Mouse (Mus musculus) lung, postnatal 0 days (tissue): ENCODE measurements at regions not wholly inside any gene's neighbourhood (a gene's known extent, or its start where the extent isn't known, plus 50 kb on each side); places are given as distances from the start of the nearest gene placed in this dataset.
A peak's percentile ranks its signal among the peaks of the same experiment; 100 is the strongest.

Source experiments
- ATAC-seq: fragments of 200-750 bp; cut with Nextera tagmentation; 2 replicates; pipeline ENCODE4 v1.8.0; 2017; ENCODE audit warnings: moderate library complexity
- DNase-seq: peaks from one replicate; pipeline ENCODE4 v3.0.0-alpha.2; 2016; ENCODE audit warnings: low spot score
- H3K27ac ChIP-seq: fragments of 300-500 bp; sonication (generic); 2 replicates; pipeline ENCODE4 v1.5.1; 2014; ENCODE audit warnings: antibody characterized with exemption, mild to moderate bottlenecking, low read length, mixed read lengths
- H3K27me3 ChIP-seq: fragments of 300-500 bp; sonication (generic); replicated peaks from 2 replicates; pipeline ENCODE4 v1.6.1; 2014; ENCODE audit warnings: low read length, mixed read lengths; ENCODE audit not compliant: insufficient read depth
- H3K36me3 ChIP-seq: fragments of 300-500 bp; sonication (generic); 2 replicates; pipeline ENCODE4 v1.6.1; 2014; ENCODE audit warnings: low read length, mixed read lengths; ENCODE audit not compliant: insufficient read depth
- H3K4me1 ChIP-seq: fragments of 300-500 bp; sonication (generic); 2 replicates; pipeline ENCODE4 v1.6.1; 2014; ENCODE audit warnings: antibody characterized with exemption, low read depth, low read length, mixed read lengths; ENCODE audit not compliant: insufficient read depth
- H3K4me2 ChIP-seq: fragments of 300-500 bp; sonication (generic); replicated peaks from 2 replicates; pipeline ENCODE4 v1.6.1; 2014; ENCODE audit warnings: low read depth, mild to moderate bottlenecking, low read length, moderate library complexity, mixed read lengths
- H3K4me3 ChIP-seq: fragments of 300-500 bp; sonication (generic); 2 replicates; pipeline ENCODE4 v1.5.1; 2014; ENCODE audit warnings: low read depth, low read length
- H3K9ac ChIP-seq: fragments of 300-500 bp; sonication (generic); replicated peaks from 2 replicates; pipeline ENCODE4 v1.6.1; 2014; ENCODE audit warnings: low read depth, mild to moderate bottlenecking
- H3K9me3 ChIP-seq: fragments of 300-500 bp; sonication (generic); 2 replicates; pipeline ENCODE4 v1.6.1; 2016; ENCODE audit warnings: low read length, mixed read lengths
- CTCF ChIP-seq: IDR thresholded peaks from 2 replicates; pipeline ENCODE4 v1.5.1; 2016; ENCODE audit warnings: antibody characterized with exemption, mild to moderate bottlenecking
- EP300 ChIP-seq: IDR thresholded peaks from 2 replicates; pipeline ENCODE4 v1.6.1; 2016; ENCODE audit warnings: antibody characterized with exemption, mild to moderate bottlenecking, control low read depth
- WGBS: fragments of 180-500 bp; shearing (Covaris S2); extraction: QIAGEN DNeasy Blood & Tissue Kit; methylation state at CpG from one replicate; pipeline ENCODE4 v1.1.7; 2014; 5-methylcytosine and 5-hydroxymethylcytosine counted together

GRCm38 (mm10) chr14:105725741-105726140 is 170.9 kb downstream of the Spry2 start:
- H3K27ac ChIP-seq: no peak overlapping the region
- TF ChIP-seq CTCF (no peak), EP300 (no peak)
- no peaks in the 10 kb centered on the region for H3K27me3 ChIP-seq
- H3K36me3 ChIP-seq: no peaks in the 10 kb centered on the region
- H3K4me2 ChIP-seq: no peak overlapping the region
- no peaks in the 10 kb centered on the region for H3K4me1 ChIP-seq
- H3K9ac ChIP-seq: no peak overlapping the region
- ATAC-seq: no peak
- H3K9me3 ChIP-seq: no peaks in the 10 kb centered on the region
- WGBS: 30% methylated on average over 8 of the region's 8 CpGs
- DNase-seq: no peak
- H3K4me3 ChIP-seq: no peak overlapping the region

- Histone ChIP-seq H3K27ac (no peak overlapping the region), H3K9ac (no peak overlapping the region), H3K4me1 (no peaks in the 10 kb centered on the region), H3K9me3 (no peaks in the 10 kb centered on the region), H3K4me3 (no peak overlapping the region), H3K36me3 (no peaks in the 10 kb centered on the region), H3K27me3 (no peaks in the 10 kb centered on the region), H3K4me2 (no peak overlapping the region)
- DNase-seq (no peak), ATAC-seq (no peak)
- WGBS: 49% methylated on average over 2 of the region's 2 CpGs
- no peak for TF ChIP-seq CTCF
- TF ChIP-seq EP300: no peak
These were observed 173.7 kb downstream of the Spry2 start for GRCm38 (mm10) chr14:105722923-105723322.

DNA sequence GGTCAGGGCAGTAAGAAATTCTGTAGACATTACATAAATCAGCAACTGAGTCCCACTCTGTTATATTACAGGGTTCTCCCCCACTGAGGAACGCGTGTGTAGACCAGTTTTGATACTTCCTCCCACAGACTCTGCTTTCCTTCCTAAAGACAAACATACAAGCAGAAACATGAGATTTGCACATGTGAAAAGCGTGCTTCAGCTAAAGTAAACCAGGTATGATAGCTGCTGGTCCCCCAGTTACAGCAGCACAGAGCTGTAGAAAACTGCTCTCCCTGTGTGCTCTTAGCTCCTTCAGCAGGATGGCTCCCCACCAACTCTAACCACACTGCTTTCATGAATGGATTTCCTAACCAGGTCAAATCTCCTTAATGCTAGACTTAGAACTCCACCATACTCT is 175.0 kb downstream of the Spry2 start:
- 58% methylated on average over 3 of the region's 3 CpGs for WGBS
- DNase-seq: no peak
- Histone ChIP-seq H3K4me2 (no peak overlapping the region), H3K27me3 (no peaks in the 10 kb centered on the region), H3K4me3 (no peak overlapping the region), H3K9me3 (no peaks in the 10 kb centered on the region), H3K4me1 (no peaks in the 10 kb centered on the region), H3K27ac (no peak overlapping the region), H3K9ac (no peak overlapping the region), H3K36me3 (no peaks in the 10 kb centered on the region)
- ATAC-seq: no peak
- no peak for TF ChIP-seq EP300
- no peak for TF ChIP-seq CTCF

DNA sequence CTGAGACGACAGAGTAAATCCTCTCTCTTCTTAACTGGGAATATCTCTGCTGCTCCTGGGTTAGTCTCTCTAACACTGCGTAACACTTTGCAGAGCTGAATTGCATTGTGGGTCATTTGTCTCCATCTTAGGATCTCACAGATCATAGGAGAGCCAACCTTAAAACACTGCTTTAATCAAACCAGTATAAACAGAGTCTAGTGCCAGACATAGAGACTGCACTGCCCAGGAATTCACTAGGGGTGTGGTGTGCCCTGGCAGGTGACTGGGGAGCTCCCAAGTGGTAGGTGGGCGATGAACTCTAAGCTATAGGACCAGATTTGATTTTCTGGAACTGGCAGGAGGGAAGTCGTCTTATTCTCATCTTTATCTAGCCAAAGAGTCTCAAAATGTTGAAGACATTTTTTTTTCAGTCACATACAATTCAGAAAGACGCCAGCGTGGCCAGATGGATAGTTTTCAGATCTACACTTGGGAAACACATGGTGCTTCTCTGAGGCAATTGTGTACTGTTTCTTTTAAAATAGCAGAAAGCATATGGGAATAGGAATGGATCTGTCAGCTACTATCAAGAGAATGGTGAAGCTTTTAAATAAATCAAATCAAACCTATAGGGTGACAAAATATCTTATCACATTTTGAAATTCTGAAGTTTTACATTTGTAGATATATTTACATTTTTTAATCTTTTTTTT is 175.7 kb downstream of the Spry2 start:
- no peak for ATAC-seq
- Histone ChIP-seq H3K27me3 (no peaks in the 10 kb centered on the region), H3K27ac (no peak overlapping the region), H3K36me3 (no peaks in the 10 kb centered on the region), H3K4me3 (no peak overlapping the region), H3K9ac (no peak overlapping the region), H3K4me2 (no peak overlapping the region), H3K9me3 (no peaks in the 10 kb centered on the region), H3K4me1 (no peaks in the 10 kb centered on the region)
- TF ChIP-seq EP300 (no peak), CTCF (no peak)
- 69% methylated on average over 6 of the region's 6 CpGs for WGBS
- DNase-seq: no peak

- Histone ChIP-seq H3K9ac (no peak overlapping the region), H3K36me3 (no peaks in the 10 kb centered on the region), H3K4me3 (no peak overlapping the region), H3K9me3 (no peaks in the 10 kb centered on the region), H3K27ac (no peak overlapping the region), H3K27me3 (no peaks in the 10 kb centered on the region), H3K4me1 (no peaks in the 10 kb centered on the region), H3K4me2 (no peak overlapping the region)
- ATAC-seq: no peak
- WGBS: 45% methylated on average over 6 of the region's 6 CpGs
- DNase-seq: peak; percentile 35
- TF ChIP-seq EP300 (no peak; the same call in 1 of the 2 replicates), CTCF (no peak)
These were observed 177.8 kb downstream of the Spry2 start for GRCm38 (mm10) chr14:105718676-105719441.

DNA sequence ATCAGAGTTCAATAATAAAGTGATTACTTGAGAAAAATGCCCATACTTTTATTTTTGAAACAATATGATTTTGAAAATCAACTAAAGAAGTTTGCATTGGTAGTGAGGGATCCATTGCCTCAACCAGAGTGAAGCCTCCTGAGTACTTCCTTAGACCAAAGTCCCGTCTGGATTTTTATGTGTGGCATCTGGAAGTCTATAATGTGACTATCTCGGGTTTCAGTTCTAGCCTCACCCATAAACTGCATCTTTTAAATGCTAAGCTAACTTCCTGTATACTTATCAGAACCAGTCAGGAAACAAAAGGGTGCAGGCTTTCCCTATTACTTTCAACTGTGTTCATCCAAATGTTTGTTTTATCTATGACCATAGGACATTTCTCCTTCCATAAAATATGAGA is 178.8 kb downstream of the Spry2 start:
- ATAC-seq: no peak
- H3K9ac ChIP-seq: no peak overlapping the region
- no peaks in the 10 kb centered on the region for H3K4me1 ChIP-seq
- 60% methylated on average over 2 of the region's 2 CpGs for WGBS
- H3K27me3 ChIP-seq: no peaks in the 10 kb centered on the region
- DNase-seq: no peak
- H3K4me2 ChIP-seq: no peak overlapping the region
- H3K36me3 ChIP-seq: no peaks in the 10 kb centered on the region
- no peaks in the 10 kb centered on the region for H3K9me3 ChIP-seq
- no peak for TF ChIP-seq EP300
- H3K4me3 ChIP-seq: no peak overlapping the region
- H3K27ac ChIP-seq: no peak overlapping the region
